Mouse (Mus musculus): Measurements from ENCODE around the gene Pcbp1.

DNA sequence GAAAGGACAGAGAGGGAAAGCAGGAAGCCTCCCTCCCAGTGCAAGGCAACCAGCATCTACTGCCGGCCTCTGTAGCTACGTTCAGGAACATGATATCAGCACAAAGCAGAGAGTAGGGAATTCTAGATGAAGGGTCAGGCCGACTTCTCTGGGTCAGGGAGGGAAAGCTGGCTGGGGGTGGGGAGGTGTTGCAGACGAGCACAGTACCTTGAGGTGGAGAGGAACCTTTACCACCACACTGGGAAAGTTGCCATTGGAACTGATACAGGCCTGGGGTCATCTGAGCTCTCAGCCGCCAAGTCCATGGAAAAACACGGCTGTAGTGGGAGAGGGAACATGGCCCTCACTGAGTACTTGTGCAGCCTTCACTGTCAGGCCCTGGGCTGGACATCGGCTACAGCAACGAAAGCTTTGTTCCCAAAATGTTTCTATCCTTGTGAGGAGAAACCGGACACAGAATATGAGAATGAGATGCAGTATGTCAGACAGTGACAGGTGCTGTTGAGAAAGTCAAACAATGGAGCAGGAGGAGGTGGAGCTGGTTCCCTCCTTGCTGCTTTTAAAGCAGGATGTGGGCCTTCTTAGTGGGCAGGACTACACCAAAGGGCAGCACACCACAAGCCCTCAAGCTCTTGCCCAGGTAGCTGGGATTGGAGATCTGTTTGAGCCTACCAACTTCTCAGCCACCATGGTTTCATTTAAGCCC lies 50.5 kb downstream of the Pcbp1 start:
- TF ChIP-seq CTCF (IDR thresholded peaks at IDR 0.05; ENCODE audit: control insufficient read depth, insufficient read depth, insufficient read length) (no peak), MYOG (IDR thresholded peaks at IDR 0.05; ENCODE audit: control insufficient read depth, extremely low read depth, insufficient read length) (no peak), MAX (IDR thresholded peaks at IDR 0.05) (no peak), FOSL1 (IDR thresholded peaks at IDR 0.05; ENCODE audit: insufficient read depth, low read length, poor library complexity, severe bottlenecking) (no peak), MYOD1 (IDR thresholded peaks at IDR 0.05; ENCODE audit: control insufficient read depth, insufficient read length, low read depth) (peak; percentile 73)
